Mouse (Mus musculus) thymus, postnatal 4 days (tissue): ENCODE results near the gene Fgfr2.
A peak's percentile ranks its signal among the peaks of the same experiment; 100 is the strongest.

Source experiments
- DNase-seq: peaks from one replicate; pipeline ENCODE4 v3.0.0; 2021

Fgfr2 gene

GRCm38 (mm10) chr7:132347273-132348045, 775.7 kb downstream of the Fgfr2 start:
- no peak for DNase-seq

- no peak for DNase-seq
Measured at GRCm38 (mm10) chr7:132345526-132346070, 777.6 kb downstream of the Fgfr2 start.

- no peak for DNase-seq
Measured at GRCm38 (mm10) chr7:132344606-132345005, 778.5 kb downstream of the Fgfr2 start.

GRCm38 (mm10) chr7:132343900-132344299, 779.2 kb downstream of the Fgfr2 start:
- no peak for DNase-seq

GRCm38 (mm10) chr7:132343146-132343545, 780.0 kb downstream of the Fgfr2 start:
- DNase-seq, result no peak

- no peak for DNase-seq
Measured at GRCm38 (mm10) chr7:132339041-132339839, 783.9 kb downstream of the Fgfr2 start.

GRCm38 (mm10) chr7:132338350-132338749, 784.8 kb downstream of the Fgfr2 start:
- DNase-seq, result no peak

GRCm38 (mm10) chr7:132337268-132337917, 785.8 kb downstream of the Fgfr2 start:
- no peak for DNase-seq

GRCm38 (mm10) chr7:132336781-132337180, 786.4 kb downstream of the Fgfr2 start:
- DNase-seq, result peak; percentile 45

GRCm38 (mm10) chr7:132335367-132335766, 787.8 kb downstream of the Fgfr2 start:
- DNase-seq, result peak; percentile 38

- DNase-seq, result no peak
Measured at GRCm38 (mm10) chr7:132333078-132333477, 790.1 kb downstream of the Fgfr2 start.

- no peak for DNase-seq
Measured at GRCm38 (mm10) chr7:132332176-132332575, 791.0 kb downstream of the Fgfr2 start.

GRCm38 (mm10) chr7:132330179-132330578, 793.0 kb downstream of the Fgfr2 start:
- no peak for DNase-seq

- no peak for DNase-seq
Measured at GRCm38 (mm10) chr7:132328648-132329047, 794.5 kb downstream of the Fgfr2 start.

- DNase-seq, result peak; percentile 26
Measured at GRCm38 (mm10) chr7:132325549-132326331, 797.4 kb downstream of the Fgfr2 start.

GRCm38 (mm10) chr7:132323430-132323829, 799.7 kb downstream of the Fgfr2 start:
- peak; percentile 39 for DNase-seq

- no peak for DNase-seq
Measured at GRCm38 (mm10) chr7:132321392-132321958, 801.7 kb downstream of the Fgfr2 start.

- DNase-seq, result peak; percentile 80
Measured at GRCm38 (mm10) chr7:132317036-132317541, 806.1 kb downstream of the Fgfr2 start, which contains the start of gene Chst15. Gene Chst15 (minus strand): TSS chr7:132317228.

GRCm38 (mm10) chr7:132316101-132317035, 806.8 kb downstream of the Fgfr2 start:
- peak; percentile 83 for DNase-seq
